Mouse (Mus musculus): Measurements from ENCODE around the gene Prune1.

GRCm38 (mm10) chr3:95319701-95320625 is 38.1 kb upstream of the Prune1 start:
- TF ChIP-seq TAL1 (IDR thresholded peaks at IDR 0.05; ENCODE audit: low read length) (no peak), GATA1 (IDR thresholded peaks at IDR 0.05; ENCODE audit: low read length) (no peak)
